Mouse (Mus musculus) layer of hippocampus, adult 18-20 months (tissue): Measurements from ENCODE around the gene Obscn. TPM values are rescaled to one million over a fixed set of nuclear protein-coding genes. Genes with fewer than 3 reads are reported as not detected.
"Not testable (repeated sequence)": the region's sequence is repeated elsewhere in the genome, so short reads cannot be mapped to it uniquely, and the experiment has no call there.

Source experiments
- DNase-seq, 2 experiments: peaks; one replicate each; pipeline ENCODE4 v3.0.0; 2022; ENCODE audit warnings: low spot score in 2 of 2
- total RNA-seq, 2 experiments: library from RNA; stranded (reverse); gene quantifications; 2 replicates each; pipeline ENCODE4 v1.2.3; 2021

Obscn gene
- total RNA-seq, 2 experiments from 2014 or later = 0.91 to 1.7 TPM

- DNase-seq = no peak
Observed at GRCm38 (mm10) chr11:58965001-58965760, 171.0 kb downstream of the Obscn start.

- no peak for DNase-seq
Observed at GRCm38 (mm10) chr11:58964216-58964615, 172.0 kb downstream of the Obscn start.

GRCm38 (mm10) chr11:58963543-58963942 lies 172.7 kb downstream of the Obscn start:
- DNase-seq = peak in 1 of 2 experiments; percentile 41

- DNase-seq = no peak
Observed at GRCm38 (mm10) chr11:58961364-58962177, 174.6 kb downstream of the Obscn start.

GRCm38 (mm10) chr11:58959921-58960465 lies 176.2 kb downstream of the Obscn start:
- peak; percentile 59 to 85 for DNase-seq

- DNase-seq = no peak
Observed at GRCm38 (mm10) chr11:58959186-58959825, 176.9 kb downstream of the Obscn start.

- no peak for DNase-seq
Observed at GRCm38 (mm10) chr11:58958536-58958935, 177.7 kb downstream of the Obscn start.

GRCm38 (mm10) chr11:58957226-58957914 lies 178.8 kb downstream of the Obscn start:
- DNase-seq = peak in 1 of 2 experiments; percentile 44

GRCm38 (mm10) chr11:58955868-58956257 lies 180.3 kb downstream of the Obscn start:
- no peak for DNase-seq

GRCm38 (mm10) chr11:58955143-58955867 lies 180.9 kb downstream of the Obscn start:
- DNase-seq = peak in 1 of 2 experiments; percentile 33

GRCm38 (mm10) chr11:58954420-58955142 lies 181.6 kb downstream of the Obscn start, which contains the start of the genes Hist3h2a and Trim17:
TSS of gene Hist3h2a (plus strand) at chr11:58954685.
TSS of gene Trim17 (plus strand) at chr11:58954685.
- peak; percentile 89 to 98 for DNase-seq

GRCm38 (mm10) chr11:58954170-58954419 lies 182.1 kb downstream of the Obscn start:
- DNase-seq = not testable (repeated sequence)

- peak in 1 of 2 experiments; percentile 30 for DNase-seq
Observed at GRCm38 (mm10) chr11:58953351-58954169, 182.6 kb downstream of the Obscn start.

GRCm38 (mm10) chr11:58951210-58951609 lies 185.0 kb downstream of the Obscn start:
- DNase-seq = no peak

GRCm38 (mm10) chr11:58949480-58950431 lies 186.4 kb downstream of the Obscn start:
- DNase-seq = peak; percentile 57 to 84

GRCm38 (mm10) chr11:58948542-58949479 lies 187.4 kb downstream of the Obscn start, which contains the start of gene Hist3h2ba:
TSS of gene Hist3h2ba (plus strand) at chr11:58948920.
- peak; percentile 76 to 93 for DNase-seq
